7 mouse cellular contexts compared by ENCODE assay signal in the genomic region with DNA sequence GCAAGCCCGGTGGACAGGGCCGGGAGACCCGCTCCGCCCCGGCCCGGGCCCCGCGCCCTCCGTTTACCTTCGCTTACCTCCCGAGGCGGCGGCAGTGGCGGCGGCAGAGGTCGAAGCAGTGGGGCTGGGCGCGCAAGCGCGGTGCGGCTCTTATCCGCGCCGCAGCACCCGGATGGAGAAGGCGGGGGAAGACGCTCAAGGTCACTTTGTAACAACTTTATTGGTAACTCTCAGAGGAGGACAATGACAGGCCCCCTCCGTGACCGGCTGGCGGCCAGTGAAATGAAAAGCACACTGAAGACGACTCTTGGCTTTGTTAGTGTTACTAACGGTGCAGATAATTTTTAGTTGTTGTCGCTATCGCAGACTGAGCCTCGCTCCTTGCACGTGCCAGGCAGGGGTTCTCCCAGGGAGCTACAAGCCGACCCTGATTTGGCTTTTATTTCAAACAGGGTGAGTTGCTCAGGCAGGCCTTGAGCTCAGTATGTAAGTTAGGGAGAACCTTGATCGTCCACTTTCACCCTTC. TPM values are rescaled to one million over a fixed set of nuclear protein-coding genes. Genes with fewer than 3 reads are reported as not detected.
A peak's percentile ranks its signal among the peaks of the same experiment; 100 is the strongest.
DNase-seq lines count a peak whose midpoint lies in the region; ATAC-seq lines count a peak whose summit lies in the region.

A gene (minus strand): TSS at position 152 of the 526 bp plus-strand sequence.

- H3K4me2 ChIP-seq in midbrain, embryonic 13.5 days (replicated peaks) = peak within 1 kb of the TSS; percentile 72

- no peaks in the 10 kb centered on the region for H3K9me3 ChIP-seq in embryonic facial prominence, embryonic 10.5 days
- no peaks in the 10 kb centered on the region for H3K9me3 ChIP-seq in limb, embryonic 10.5 days (replicated peaks)
- no peaks in the 10 kb centered on the region for H3K9me3 ChIP-seq in midbrain, embryonic 13.5 days

- peak; percentile 95 for DNase-seq in adrenal gland, postnatal 10 days
- DNase-seq in embryonic facial prominence, embryonic 10.5 days (ENCODE audit: low spot score) = peak; percentile 94
- DNase-seq in kidney, adult 11 months = peak; percentile 93
- DNase-seq in limb, embryonic 10.5 days (ENCODE audit: low spot score) = peak; percentile 97
- DNase-seq in spleen, adult 12 weeks (ENCODE audit: low spot score) = peak; percentile 85

- H3K4me3 ChIP-seq in embryonic facial prominence, embryonic 10.5 days = peak within 1 kb of the TSS; percentile 99
- H3K4me3 ChIP-seq in limb, embryonic 10.5 days = peak within 1 kb of the TSS; percentile 99
- H3K4me3 ChIP-seq in midbrain, embryonic 13.5 days (replicated peaks) = peak within 1 kb of the TSS; percentile 98

- no peaks in the 10 kb centered on the region for H3K27me3 ChIP-seq in embryonic facial prominence, embryonic 10.5 days (replicated peaks; ENCODE audit: low read depth, poor library complexity, severe bottlenecking)
- H3K27me3 ChIP-seq in limb, embryonic 10.5 days (ENCODE audit: low read depth, poor library complexity, severe bottlenecking) = 0 out of 2 replicates have a peak, but pooled peaks cover 3% of the 10 kb centered on the region
- no peaks in the 10 kb centered on the region for H3K27me3 ChIP-seq in midbrain, embryonic 13.5 days

- under 1% methylated on average over 38 of the region's 38 CpGs for WGBS in embryonic facial prominence, embryonic 10.5 days
- WGBS in limb, embryonic 10.5 days = under 1% methylated on average over 38 of the region's 38 CpGs
- under 1% methylated on average over 38 of the region's 38 CpGs for WGBS in midbrain, embryonic 13.5 days

- peak within 1 kb of the TSS; percentile 100 for H3K9ac ChIP-seq in midbrain, embryonic 13.5 days (replicated peaks)

- H3K27ac ChIP-seq in embryonic facial prominence, embryonic 10.5 days (replicated peaks) = peak within 1 kb of the TSS; percentile 99
- peak within 1 kb of the TSS; percentile 98 for H3K27ac ChIP-seq in limb, embryonic 10.5 days
- peak within 1 kb of the TSS; percentile 87 for H3K27ac ChIP-seq in midbrain, embryonic 13.5 days

- H3K4me1 ChIP-seq in embryonic facial prominence, embryonic 10.5 days = peaks cover 14% of the 10 kb centered on the region
- peaks cover 13% of the 10 kb centered on the region; the same call in 1 of the 2 replicates for H3K4me1 ChIP-seq in limb, embryonic 10.5 days
- peaks cover 15% of the 10 kb centered on the region for H3K4me1 ChIP-seq in midbrain, embryonic 13.5 days (replicated peaks)

- H3K36me3 ChIP-seq in embryonic facial prominence, embryonic 10.5 days (replicated peaks) = peaks cover 37% of the 10 kb centered on the region
- H3K36me3 ChIP-seq in limb, embryonic 10.5 days = peaks cover 38% of the 10 kb centered on the region
- H3K36me3 ChIP-seq in midbrain, embryonic 13.5 days = peaks cover 30% of the 10 kb centered on the region

- peak; percentile 93 for ATAC-seq in granulocyte monocyte progenitor cell, adult 5-6 weeks (replicated peaks; ENCODE audit: poor library complexity, severe bottlenecking)
- peak; percentile 93 for ATAC-seq in midbrain, embryonic 13.5 days

RNA-seq across cellular contexts. Expression of the gene that starts here (rescaled TPM):
- total RNA-seq in adrenal gland, postnatal 10 days (2021) = 100 to 1,000 TPM; 733 to 867 TPM
- 851 and 858 TPM in 2 replicates for polyA plus RNA-seq in embryonic facial prominence, embryonic 10.5 days (2016; fragmentation: Nextera tagmentation; extraction: Ambion mirVana)
- total RNA-seq in granulocyte monocyte progenitor cell, adult 5-6 weeks (2014; fragmentation: Nextera tagmentation) = 920 and 947 TPM in 2 replicates
- total RNA-seq in granulocyte monocyte progenitor cell, adult 5-6 weeks (2017) = 149 and 176 TPM in 2 replicates
- polyA plus RNA-seq in limb, embryonic 10.5 days (2016; fragmentation: Nextera tagmentation; extraction: Ambion mirVana) = 886 and 910 TPM in 2 replicates
- polyA plus RNA-seq in midbrain, embryonic 13.5 days (2015; fragmentation: Nextera tagmentation; extraction: Ambion mirVana) = 957 and 983 TPM in 2 replicates

Comparison
In these comparisons a context has a peak if more than half of its experiments do, and no peak if none do; other contexts are left out.
1. Peak in every context shown above with its lines: DNase-seq, ATAC-seq, H3K4me3 ChIP-seq and H3K27ac ChIP-seq.